Mouse (Mus musculus) T-helper 1 cell (primary cell): ENCODE results near the gene Fam189a2.

Experiments used
- in situ Hi-C: fragments of 300-600 bp; cut with MboI, MseI; formaldehyde crosslinking; loops from one replicate; pipeline ENCODE4 v1.15.1; 2025; ENCODE audit warnings: high pct_unique_total_duplicates

Fam189a2 gene

GRCm38 (mm10) chr19:23972881-23973649 lies 57.8 kb downstream of the Fam189a2 start:
- in situ Hi-C loops = no loop called here

DNA sequence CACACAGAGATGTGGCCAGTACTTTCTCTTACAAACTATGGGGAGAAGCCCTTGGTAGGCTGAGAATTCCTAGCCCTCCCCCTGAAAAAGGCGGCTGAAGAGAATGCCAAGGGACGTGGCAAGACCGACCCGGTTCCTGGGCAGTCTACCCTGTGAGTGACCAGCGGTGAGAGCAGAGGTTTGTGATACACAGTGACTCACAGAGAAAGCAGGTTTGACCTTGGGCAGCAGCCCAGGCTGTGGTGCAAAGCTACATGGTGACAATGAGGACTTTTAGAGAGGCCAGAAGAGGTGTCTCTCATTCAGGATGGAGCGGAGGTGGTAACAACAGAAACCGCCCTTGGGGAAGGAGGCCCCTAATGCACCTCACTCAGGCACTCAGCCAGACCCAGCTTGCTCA lies 59.4 kb downstream of the Fam189a2 start:
- in situ Hi-C loops = no loop called here

DNA sequence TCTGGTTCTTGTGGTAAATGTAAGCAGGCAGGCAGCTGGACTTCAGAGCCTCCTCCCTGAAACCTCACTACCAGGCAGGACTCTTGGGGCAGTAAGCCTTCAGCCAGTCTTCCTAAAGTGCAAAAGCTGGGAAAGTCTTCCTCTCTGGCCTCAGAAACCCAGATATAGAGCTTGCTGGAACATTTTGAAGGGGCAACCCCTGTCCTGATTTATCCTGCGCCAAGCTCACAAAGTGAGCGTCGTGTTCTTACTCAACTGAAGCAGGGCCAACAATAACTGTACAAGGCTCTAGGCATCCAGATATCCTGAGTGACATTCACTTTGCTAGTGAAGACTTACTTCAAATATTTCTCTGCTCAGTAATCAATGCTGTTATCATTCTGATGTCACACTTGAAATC lies 60.4 kb downstream of the Fam189a2 start:
- in situ Hi-C loops = no loop called here

DNA sequence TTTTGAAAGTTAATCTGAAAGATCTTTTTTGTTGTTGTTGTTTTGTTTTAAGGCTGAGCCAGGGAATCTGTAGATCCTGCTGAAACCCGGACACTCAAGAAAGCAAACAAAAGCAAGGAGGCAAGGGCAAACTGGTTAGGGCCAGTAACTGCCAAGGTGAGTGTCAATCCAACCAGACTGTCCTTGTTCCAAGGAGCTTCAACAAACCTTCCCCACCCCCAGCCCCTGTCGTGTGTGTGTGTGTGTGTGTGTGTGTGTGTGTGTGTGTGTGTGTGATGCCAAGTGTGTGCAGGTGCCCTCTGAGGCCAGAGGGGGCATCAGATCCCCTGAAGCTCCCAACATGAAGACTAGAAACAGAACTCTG lies 62.0 kb downstream of the Fam189a2 start:
- in situ Hi-C loops = no loop called here

- in situ Hi-C loops = no loop called here
Measured at GRCm38 (mm10) chr19:23968125-23968861, 62.5 kb downstream of the Fam189a2 start.

- in situ Hi-C loops = no loop called here
Measured at GRCm38 (mm10) chr19:23967156-23967555, 63.7 kb downstream of the Fam189a2 start.

DNA sequence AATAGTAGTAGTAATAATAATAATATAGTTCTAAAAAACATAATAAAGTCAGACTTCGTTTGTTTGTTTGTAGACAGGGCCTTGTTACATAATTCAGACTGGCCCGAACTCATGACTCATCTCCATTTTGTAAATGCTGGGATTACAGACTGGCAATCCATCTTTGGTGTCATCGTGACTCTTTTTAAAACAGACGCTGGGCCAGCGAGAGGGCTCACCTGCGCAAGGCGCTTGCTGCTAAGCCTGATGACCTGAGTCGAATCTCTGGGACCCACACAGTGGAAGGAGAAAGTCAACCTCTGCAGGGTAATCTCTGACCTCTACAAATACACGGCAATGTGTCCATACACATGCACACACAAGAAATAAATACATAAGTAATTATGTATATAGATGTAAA lies 64.4 kb downstream of the Fam189a2 start:
- in situ Hi-C loops = no loop called here

GRCm38 (mm10) chr19:23964401-23964910 lies 66.4 kb downstream of the Fam189a2 start:
- in situ Hi-C loops = loop anchor here (5.0 kb wide), 1 partner anchor 107 kb away; no protein-coding TSS in a partner anchor

GRCm38 (mm10) chr19:23961516-23961915 lies 69.3 kb downstream of the Fam189a2 start:
- in situ Hi-C loops = loop anchor here (5.0 kb wide), 1 partner anchor 104 kb away; no protein-coding TSS in a partner anchor

DNA sequence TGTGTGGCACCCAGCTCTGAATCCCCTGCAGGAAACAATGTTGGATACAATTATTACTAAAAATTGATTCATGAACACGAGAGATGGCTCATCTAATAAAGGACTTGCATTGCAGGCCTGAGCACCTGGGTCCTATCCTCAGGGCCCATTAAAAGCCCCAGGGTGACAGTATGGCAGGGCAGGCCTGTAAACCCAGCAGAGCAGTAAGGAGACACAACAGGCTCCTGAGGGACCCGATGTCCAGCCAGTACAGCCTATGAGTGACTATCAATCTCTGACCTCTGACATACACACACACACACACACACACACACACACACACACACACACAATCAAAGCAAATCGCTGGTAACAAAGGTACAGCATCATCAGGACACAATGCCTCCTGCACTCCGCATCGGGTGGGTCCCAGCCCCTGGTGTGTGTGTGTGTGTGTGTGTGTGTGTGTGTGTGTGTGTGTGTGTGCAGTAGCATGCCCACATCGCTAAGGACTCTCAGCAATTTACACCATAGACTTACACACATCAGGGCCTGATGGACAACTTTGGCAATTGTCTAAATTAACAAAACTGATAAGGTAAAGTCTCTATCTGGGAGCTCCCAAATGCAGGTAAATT lies 69.9 kb downstream of the Fam189a2 start:
- in situ Hi-C loops = loop anchor here (5.0 kb wide), 1 partner anchor 104 kb away; no protein-coding TSS in a partner anchor

DNA sequence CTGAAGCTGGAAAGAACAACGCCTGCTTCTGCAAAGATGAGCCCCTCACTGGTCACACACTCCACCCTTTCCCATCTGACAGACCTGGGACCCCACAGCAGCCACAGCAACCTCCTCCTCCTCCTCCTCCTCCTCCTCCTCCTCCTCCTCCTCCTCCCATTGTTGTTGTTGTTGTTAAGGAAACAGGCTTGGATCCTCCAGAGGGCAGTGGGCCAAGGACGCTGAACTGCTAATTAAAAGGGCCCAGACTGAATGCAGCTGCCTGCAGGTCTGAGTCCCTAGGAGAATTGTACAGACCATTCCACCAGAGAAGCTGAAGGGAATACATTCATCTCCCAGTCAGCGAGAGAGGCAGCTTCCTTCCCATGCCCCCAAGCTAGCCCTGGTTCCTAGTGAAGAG lies 70.5 kb downstream of the Fam189a2 start:
- in situ Hi-C loops = loop anchor here (5.0 kb wide), 1 partner anchor 103 kb away; no protein-coding TSS in a partner anchor

DNA sequence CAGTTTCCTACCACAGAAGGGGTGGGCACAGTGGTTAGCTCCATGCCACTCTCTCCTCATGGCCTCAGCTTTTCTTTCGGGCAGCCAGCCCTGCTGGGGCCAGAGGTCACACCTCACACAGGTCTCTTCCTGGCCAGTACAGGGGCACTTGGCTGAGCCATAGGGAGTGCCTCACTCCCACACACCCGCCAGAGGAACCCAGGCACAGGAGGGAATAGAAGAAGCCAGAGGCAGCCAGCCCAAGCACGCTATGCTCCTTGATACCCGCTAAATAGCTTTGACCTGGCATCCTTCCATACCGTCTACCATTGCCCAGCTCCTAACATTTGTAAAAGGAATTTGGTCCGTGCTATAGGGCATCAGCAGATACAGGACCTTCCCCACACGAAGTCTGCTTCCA lies 70.9 kb downstream of the Fam189a2 start:
- in situ Hi-C loops = loop anchor here (5.0 kb wide), 1 partner anchor 103 kb away; no protein-coding TSS in a partner anchor

DNA sequence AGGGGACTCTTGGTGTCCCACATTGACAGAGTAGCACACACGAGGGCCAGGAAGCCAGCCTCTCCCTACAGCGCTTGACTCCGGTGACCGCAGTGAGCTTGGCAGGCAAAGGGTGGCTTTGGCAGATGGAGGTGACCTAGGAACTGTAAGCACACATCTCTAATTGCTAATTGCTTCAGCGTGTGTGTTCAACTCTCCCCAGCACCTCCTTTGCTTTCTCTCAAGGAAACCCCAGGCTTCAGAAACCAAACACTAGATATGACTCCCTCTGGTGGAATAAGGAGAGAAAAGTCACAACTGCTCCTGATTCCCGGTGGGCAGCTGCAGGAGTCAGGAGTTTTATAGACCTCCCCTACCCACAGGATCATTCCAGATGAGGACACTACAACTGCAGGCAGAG lies 71.9 kb downstream of the Fam189a2 start:
- in situ Hi-C loops = no loop called here

DNA sequence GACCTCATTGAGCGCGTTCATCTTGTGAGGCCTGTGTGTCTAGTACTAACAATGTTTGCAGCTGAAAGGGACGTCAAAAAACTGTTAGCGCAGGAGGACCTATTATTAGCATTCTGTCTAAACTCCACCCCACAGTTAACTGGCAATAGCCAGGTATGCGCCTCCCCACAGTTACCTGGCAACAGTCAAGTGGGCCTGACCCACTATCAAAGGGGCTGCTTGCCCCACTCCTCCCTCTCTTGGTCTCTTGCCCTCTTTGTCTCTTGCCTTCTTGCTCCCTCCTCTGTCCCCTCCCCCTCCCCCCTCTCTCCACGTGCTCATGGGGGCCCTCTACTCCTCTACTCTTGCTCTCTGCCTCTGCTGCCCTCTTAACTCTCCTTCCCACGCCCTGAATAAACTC lies 73.3 kb downstream of the Fam189a2 start:
- in situ Hi-C loops = no loop called here

DNA sequence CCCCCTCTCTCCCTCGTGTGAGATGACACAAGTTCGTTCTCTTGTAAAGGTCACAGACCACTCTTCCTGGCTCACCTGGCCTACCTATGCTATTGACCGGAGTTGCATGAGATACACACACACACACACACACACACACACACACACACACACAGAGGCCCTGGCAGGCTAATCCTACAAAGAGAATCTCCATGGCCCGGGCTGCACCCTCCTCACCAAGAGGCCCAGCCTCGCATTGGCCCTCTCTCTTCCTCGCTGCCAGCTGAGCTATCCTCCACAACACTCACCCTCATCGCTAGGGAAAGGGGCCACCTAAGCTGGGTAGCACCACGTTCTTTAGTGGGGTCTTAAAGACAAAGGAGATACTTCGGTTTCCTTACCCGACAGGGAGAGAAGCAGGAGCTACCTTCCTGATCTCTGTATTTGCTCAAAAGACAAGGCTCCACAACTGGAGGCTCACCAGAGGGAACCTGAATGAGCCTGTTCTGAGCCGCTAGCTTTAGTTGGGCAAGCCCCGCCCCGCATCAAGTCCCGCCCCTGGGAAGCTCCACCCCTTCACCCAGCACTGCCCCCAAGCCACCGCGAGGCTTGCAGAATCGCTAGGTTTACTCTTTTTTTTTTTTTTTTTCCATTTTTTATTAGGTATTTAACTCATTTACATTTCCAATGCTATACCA lies 74.4 kb downstream of the Fam189a2 start:
- in situ Hi-C loops = no loop called here

GRCm38 (mm10) chr19:23955461-23955860 lies 75.4 kb downstream of the Fam189a2 start:
- in situ Hi-C loops = no loop called here

DNA sequence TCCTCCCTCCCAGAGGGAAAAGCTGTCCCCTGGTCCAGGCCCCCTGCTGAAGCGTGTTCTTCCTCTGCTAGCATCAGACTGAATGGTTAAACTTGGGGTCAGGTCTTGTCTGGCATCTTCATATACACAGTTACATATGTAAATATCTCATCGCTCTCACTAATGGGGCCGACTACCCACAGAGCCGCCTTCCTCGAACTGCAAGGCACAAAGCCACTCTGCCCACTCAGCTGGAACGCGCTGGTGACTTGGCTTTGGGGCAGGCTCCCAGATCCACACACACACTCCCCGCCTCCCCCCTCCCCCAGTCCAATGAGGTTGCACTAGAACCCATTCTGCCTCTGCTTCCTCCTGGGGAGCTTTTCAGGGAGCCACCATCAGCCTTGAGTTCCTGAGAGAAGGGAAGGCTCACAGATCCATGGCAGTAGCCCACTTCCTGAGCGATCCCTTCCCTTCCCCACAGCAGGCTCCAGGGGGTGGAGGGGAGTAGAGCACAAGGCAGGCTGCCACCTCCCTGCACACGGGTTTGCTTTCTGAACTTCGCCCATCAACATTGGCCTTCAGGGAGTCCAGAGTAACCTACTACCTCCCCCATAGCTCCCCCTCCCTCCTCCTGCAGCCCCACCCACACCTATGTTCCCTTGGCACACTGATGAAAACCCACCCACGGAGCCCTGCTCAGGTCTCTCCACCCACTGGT lies 82.4 kb downstream of the Fam189a2 start:
- in situ Hi-C loops = loop anchor here (5.0 to 10.0 kb wide), 2 partner anchors 46 to 754 kb away; no protein-coding TSS in a partner anchor

GRCm38 (mm10) chr19:23947871-23948270 lies 82.9 kb downstream of the Fam189a2 start:
- in situ Hi-C loops = loop anchor here (5.0 to 10.0 kb wide), 2 partner anchors 46 to 753 kb away; no protein-coding TSS in a partner anchor

- in situ Hi-C loops = loop anchor here (5.0 to 10.0 kb wide), 2 partner anchors 44 to 752 kb away; no protein-coding TSS in a partner anchor
Measured at GRCm38 (mm10) chr19:23946751-23947150, 84.1 kb downstream of the Fam189a2 start.

GRCm38 (mm10) chr19:23946026-23946685 lies 84.7 kb downstream of the Fam189a2 start:
- in situ Hi-C loops = loop anchor here (5.0 to 10.0 kb wide), 2 partner anchors 44 to 751 kb away; no protein-coding TSS in a partner anchor
